Mouse (Mus musculus): Measurements from ENCODE around the gene Ecd.

- no peak for TF ChIP-seq CTCF (IDR thresholded peaks at IDR 0.05; ENCODE audit: control insufficient read depth, insufficient read depth, insufficient read length)
- TF ChIP-seq USF1 (IDR thresholded peaks at IDR 0.05; ENCODE audit: low read depth) = no peak
- TF ChIP-seq MYOG (IDR thresholded peaks at IDR 0.05; ENCODE audit: control insufficient read depth, extremely low read depth, insufficient read length) = no peak
- no peak for TF ChIP-seq CEBPB (IDR thresholded peaks at IDR 0.05; ENCODE audit: low read depth)
- TF ChIP-seq MAX (IDR thresholded peaks at IDR 0.05) = no peak
- no peak for TF ChIP-seq MYOD1 (IDR thresholded peaks at IDR 0.05; ENCODE audit: control insufficient read depth, insufficient read length, low read depth)
- no peak for TF ChIP-seq FOSL1 (IDR thresholded peaks at IDR 0.05; ENCODE audit: insufficient read depth, low read length, poor library complexity, severe bottlenecking)
These were observed 15.3 kb upstream of the Ecd start for GRCm38 (mm10) chr14:20363230-20363629.
